Mouse (Mus musculus) ES-Bruce4 (cell line): Measurements from ENCODE around the gene Rpl32.

Source experiments
- CTCF ChIP-seq: IDR thresholded peaks from one replicate; pipeline ENCODE4 v1.8.1; 2011; ENCODE audit warnings: low read depth, low read length
- EP300 ChIP-seq: IDR thresholded peaks from 2 replicates; pipeline ENCODE4 v1.6.1; 2011; ENCODE audit warnings: low read depth, low read length; ENCODE audit not compliant: insufficient read depth
- POLR2A ChIP-seq: IDR thresholded peaks from one replicate; pipeline ENCODE4 v1.8.1; 2011; ENCODE audit warnings: low read length; ENCODE audit not compliant: insufficient read depth

GRCm38 (mm10) chr6:115832152-115832850, 23.8 kb upstream of the Rpl32 start:
- TF ChIP-seq POLR2A: no peak
- no peak for TF ChIP-seq EP300
- TF ChIP-seq CTCF: no peak
